Mouse (Mus musculus): ENCODE data around the gene Tmc6.

DNA sequence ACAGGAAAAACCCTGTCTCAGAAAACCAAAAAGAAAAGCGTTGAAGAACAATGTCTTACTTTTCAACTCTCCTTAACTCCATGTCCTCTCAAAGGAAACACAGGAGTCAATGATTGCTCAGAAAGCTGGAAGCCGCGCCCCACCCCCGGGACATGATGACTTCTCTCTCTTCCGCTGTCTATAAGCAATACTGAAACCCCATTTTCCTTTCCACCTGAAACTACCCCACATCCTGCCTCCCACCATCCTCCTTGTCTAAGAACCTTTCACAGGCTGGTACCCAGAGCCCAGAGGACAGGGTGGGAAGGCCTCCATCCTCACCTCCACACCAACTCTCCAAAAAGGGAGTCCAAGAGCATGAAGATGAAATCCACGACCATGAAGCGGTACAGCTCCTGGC lies 9.6 kb downstream of the Tmc6 start:
- no peak for TF ChIP-seq POLR2A (IDR thresholded peaks at IDR 0.05; ENCODE audit: borderline replicate concordance, extremely low read depth, insufficient read depth, insufficient read length, poor library complexity, severe bottlenecking)
- TF ChIP-seq CTCF (IDR thresholded peaks at IDR 0.05; ENCODE audit: borderline replicate concordance, extremely low read depth, insufficient read depth, insufficient read length): no peak

Measured in brain, embryonic 14.5 days (tissue).